Mouse (Mus musculus): ENCODE measurements around the gene Plekhm1.

- TF ChIP-seq CTCF (IDR thresholded peaks at IDR 0.05; ENCODE audit: control insufficient read depth, insufficient read depth, low read length): no peak
- no peak for TF ChIP-seq POLR2A (IDR thresholded peaks at IDR 0.05; ENCODE audit: borderline replicate concordance, control insufficient read depth, low read depth, low read length)
These were observed 25.7 kb downstream of the Plekhm1 start for GRCm38 (mm10) chr11:103386827-103387226.

All from bone marrow, adult 2 months (tissue).